Mouse (Mus musculus): Measurements from ENCODE around the gene Fmo3.

Fmo3 gene

GRCm38 (mm10) chr1:162984428-162984827 is at the start of gene Fmo3:
Fmo3 (minus strand) TSS chr1:162984528.
- no peak for DNase-seq

DNA sequence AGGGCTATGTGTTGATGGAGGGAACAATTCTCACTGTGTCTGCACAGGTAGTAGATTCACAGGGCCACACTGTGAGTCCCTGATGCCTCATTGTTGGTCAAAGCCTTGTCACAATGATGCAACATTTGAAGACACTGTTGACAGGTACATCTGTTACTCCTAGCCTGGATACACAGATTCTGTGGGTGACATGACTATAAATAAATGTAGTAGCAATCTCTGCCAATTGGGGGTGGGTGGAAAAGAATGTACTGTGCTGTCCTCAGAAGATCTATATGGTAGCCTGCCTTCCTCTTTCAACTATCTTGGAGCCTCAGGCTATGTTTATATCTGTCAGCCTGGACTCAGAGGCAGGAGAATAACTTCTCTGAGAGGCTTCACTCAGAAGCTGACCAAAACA is 38.7 kb upstream of the Fmo3 start:
- no peak for DNase-seq

- DNase-seq: no peak
Observed at GRCm38 (mm10) chr1:163009220-163009619, 24.9 kb upstream of the Fmo3 start.

DNA sequence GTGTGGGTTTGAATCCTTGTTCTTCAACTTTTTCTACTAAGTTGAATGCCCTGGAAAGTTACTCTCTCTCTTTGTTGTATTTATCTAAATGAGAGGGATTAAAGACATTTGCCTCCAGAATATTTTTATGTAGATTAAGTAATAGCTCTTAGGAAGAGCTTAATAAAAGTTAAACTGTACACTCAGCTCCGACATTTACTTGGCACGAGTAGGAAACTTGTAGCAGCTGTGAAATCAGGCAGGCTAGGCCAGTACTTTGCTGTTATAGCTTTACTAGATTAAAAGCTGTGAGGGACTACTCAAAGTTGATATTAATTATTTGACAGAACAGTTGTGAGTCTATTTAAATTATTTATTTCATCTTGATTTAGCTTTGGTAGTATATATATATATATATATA is 19.2 kb upstream of the Fmo3 start:
- DNase-seq: no peak

- DNase-seq: no peak
Observed at GRCm38 (mm10) chr1:163001271-163001829, 17.0 kb upstream of the Fmo3 start.

DNA sequence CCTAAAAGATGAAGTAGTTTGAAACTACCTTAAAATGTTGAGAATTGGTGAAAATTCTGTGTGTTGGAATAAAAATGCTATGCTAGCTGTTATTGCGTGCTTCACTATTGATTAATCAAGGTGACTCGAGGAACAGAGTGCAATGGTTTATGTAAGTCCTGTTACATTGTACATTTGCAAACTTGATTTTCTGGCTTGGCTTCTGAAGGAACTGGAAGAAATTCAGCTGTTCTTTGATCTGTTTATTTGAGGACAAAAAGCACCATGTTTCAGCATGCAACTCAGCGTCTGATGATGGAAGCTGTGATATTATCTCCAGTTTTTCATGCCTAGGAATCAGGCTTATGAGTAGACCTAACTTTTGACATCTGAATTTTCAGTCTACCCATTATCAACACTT is 3.2 kb upstream of the Fmo3 start:
- no peak for DNase-seq

- DNase-seq: no peak
Observed at GRCm38 (mm10) chr1:162986777-162987176, 2.4 kb upstream of the Fmo3 start.

DNA sequence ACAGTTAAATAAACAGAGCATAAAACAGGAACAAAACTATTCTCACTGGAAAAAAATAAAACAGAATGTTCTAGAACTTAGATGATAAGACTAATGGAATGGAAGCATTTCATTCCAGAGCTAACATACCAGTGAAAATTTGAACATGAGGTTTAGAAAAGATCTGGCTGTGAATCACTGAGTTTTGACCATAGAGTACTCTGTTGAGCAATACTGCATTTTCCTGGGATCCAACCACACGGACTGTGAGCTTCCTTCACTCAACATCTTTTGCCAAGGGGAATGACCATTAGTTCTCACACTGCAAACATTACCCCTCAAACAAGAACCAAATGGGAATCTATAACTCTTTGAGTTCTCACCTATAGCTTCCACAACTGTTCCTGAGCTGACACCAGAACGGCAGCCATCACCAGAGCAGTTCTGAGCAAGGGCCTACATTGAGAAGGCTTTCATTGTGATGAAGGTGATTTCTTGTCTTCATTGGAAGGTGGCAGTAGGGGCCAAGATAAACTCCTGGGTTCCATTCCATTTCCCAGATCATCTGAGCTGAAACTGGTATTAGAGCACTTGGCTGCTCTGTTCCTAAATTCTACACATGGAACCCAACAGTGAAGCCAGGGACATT is 1.9 kb upstream of the Fmo3 start:
- DNase-seq: no peak

DNA sequence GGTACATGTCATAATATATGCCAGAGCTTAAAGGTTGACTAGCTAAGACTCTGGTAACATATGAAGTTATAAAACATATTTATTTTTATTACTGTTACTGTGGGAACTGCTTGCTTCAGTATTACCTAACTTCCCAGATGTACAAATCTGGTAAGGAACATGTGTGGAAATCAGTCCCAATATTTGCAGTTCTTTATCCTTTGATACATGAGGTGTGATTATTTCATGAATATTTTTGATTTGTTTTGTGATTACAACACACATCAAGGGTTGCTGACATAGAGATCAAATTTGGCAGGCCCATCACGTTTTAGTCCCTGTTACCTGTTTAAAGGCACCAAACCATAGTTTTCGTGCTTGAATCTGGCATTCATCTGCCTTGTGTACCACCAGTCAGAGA is 20.8 kb downstream of the Fmo3 start:
- no peak for DNase-seq

DNA sequence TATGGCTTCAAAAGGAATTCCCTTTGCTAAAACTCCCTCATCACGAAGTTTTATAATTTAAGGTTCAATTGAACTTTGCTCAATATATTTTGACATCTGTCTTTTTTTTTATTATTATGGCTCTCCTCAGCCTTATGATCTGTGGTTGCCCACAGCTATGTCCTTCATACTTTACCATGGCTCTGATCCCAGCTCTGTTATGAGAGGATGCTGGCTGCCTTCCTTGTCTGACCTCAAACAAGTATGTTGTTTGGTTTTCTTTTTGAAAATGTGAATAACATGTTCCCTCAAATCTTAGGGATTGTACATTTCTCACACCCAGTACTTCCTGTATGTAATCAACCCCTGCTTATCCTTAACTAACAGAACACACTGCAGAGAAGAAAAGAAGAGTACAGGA is 26.9 kb downstream of the Fmo3 start:
- no peak for DNase-seq

DNA sequence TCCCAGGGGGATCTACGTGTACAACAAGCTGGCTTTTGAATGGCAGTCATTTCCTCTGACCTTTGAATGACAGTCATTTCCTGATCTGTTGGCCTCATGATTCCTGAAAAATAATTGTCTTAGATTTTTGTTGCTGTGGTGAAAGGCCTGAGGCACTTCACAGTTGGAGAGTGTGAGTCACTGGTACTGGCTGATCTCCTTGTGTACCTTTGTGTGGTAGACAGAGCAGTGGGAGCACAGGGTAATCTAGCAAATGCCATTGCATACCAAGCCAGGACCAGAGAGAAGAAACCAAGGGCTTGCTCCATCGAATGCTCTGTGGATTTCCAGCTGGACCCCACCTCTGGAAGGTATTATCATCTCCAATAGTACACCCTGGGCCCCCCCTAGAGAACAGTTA is 31.2 kb downstream of the Fmo3 start:
- DNase-seq: no peak

- no peak for DNase-seq
Observed at GRCm38 (mm10) chr1:162949763-162950162, 34.6 kb downstream of the Fmo3 start.

- no peak for DNase-seq
Observed at GRCm38 (mm10) chr1:162947934-162948333, 36.4 kb downstream of the Fmo3 start.

- DNase-seq: no peak
Observed at GRCm38 (mm10) chr1:162946837-162947558, 37.3 kb downstream of the Fmo3 start.

GRCm38 (mm10) chr1:162943700-162944099 is 40.6 kb downstream of the Fmo3 start:
- no peak for DNase-seq

GRCm38 (mm10) chr1:162938696-162939351 is 45.5 kb downstream of the Fmo3 start:
- DNase-seq: no peak

- DNase-seq: no peak
Observed at GRCm38 (mm10) chr1:162937970-162938695, 46.2 kb downstream of the Fmo3 start.

- no peak for DNase-seq
Observed at GRCm38 (mm10) chr1:162937415-162937814, 46.9 kb downstream of the Fmo3 start, which contains the start of gene Fmo6. Fmo6 (minus strand) TSS chr1:162937515.

GRCm38 (mm10) chr1:162934374-162935012 is 49.8 kb downstream of the Fmo3 start:
- DNase-seq: no peak

DNA sequence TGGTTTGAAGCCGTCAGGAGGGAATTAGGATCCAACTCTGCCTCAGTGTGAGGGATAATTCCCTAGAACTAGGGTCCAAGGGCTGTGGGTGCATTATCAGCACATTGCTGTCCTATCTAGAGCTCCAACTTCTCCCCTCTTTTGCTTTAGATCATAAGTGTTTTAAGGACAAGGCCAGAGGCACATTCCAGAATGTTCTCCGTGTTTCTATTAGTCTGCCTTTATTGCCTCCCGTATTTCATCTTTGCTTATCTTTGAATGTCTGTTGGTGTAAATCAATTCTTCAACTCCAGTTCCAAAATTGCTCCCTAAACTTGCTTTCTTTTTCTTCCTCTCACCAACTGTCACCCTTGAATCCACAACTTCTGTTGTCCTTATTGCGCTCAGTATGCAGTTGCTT is 51.9 kb downstream of the Fmo3 start:
- DNase-seq: no peak

GRCm38 (mm10) chr1:162931880-162932279 is 52.4 kb downstream of the Fmo3 start:
- no peak for DNase-seq

DNA sequence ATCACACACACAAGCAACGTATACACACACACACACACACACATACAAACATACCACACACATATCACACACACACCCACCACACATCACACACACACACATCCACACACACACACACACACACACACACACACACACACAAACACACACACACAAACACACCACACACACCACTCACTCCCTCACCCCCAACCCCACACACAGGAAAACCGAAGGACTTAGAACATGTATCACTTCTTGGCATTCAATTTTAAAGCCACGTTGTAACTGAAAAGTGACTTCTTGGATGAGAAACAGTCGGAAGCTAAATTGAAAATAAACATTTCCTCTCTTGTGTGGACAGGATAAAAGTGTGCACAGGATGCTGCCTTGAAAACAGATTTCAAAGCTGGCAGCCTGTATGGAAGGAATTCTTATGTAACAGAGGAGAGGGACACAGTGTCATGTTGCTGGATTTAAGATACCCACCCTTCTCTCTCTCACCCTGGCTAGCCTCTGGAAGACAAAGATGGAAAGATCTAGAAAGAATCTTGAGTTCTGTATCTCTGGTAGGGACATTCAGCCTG is 52.9 kb downstream of the Fmo3 start:
- DNase-seq: no peak

Measured in cerebellum, postnatal 36 days (tissue).